Mouse (Mus musculus): ENCODE measurements around the gene Gm21304. TPM values are rescaled to one million over a fixed set of nuclear protein-coding genes. Genes with fewer than 3 reads are reported as not detected.

Gene Gm21304
- polyA plus RNA-seq, 1 experiment from 2014 or later: not detected

GRCm38 (mm10) chr10:104214527-104214926 is 46.2 kb downstream of the Gm21304 start:
- 91% methylated on average over 5 of the region's 5 CpGs for WGBS
- ATAC-seq (ENCODE audit: low read depth): no peak
- H3K4me2 ChIP-seq (ENCODE audit: low read depth, low read length): no peak overlapping the region

More at GRCm38 (mm10) chr10:104214527-104214926, 46.2 kb downstream of the Gm21304 start:
- H3K27me3 ChIP-seq (ENCODE audit: control insufficient read depth, insufficient read depth, low read length): no peaks in the 10 kb centered on the region
- no peaks in the 10 kb centered on the region for H3K4me1 ChIP-seq (ENCODE audit: control insufficient read depth, insufficient read depth, low read length)
- H3K9ac ChIP-seq (replicated peaks; ENCODE audit: low read depth, low read length): no peak overlapping the region
- H3K4me3 ChIP-seq (ENCODE audit: low read depth, low read length): no peak overlapping the region
- no peaks in the 10 kb centered on the region for H3K36me3 ChIP-seq (ENCODE audit: control insufficient read depth, insufficient read depth, low read length)
- no peaks in the 10 kb centered on the region for H3K9me3 ChIP-seq (ENCODE audit: control insufficient read depth, low read length)
- H3K27ac ChIP-seq (ENCODE audit: low read depth, low read length): no peak overlapping the region

Other genes with a start within 250 kb of the Gm21304 start
- not detected in 2 replicates for gene Gm21293, start 25.5 kb upstream of the Gm21304 start, polyA plus RNA-seq (2014; fragmentation: Nextera tagmentation; extraction: Ambion mirVana)
- gene Gm6763, start 17.0 kb upstream of the Gm21304 start, polyA plus RNA-seq (2014; fragmentation: Nextera tagmentation; extraction: Ambion mirVana): not detected in 2 replicates
- gene Gm8764, start 8.5 kb upstream of the Gm21304 start, polyA plus RNA-seq (2014; fragmentation: Nextera tagmentation; extraction: Ambion mirVana): not detected in 2 replicates
- not detected in 2 replicates for gene Gm21312, start 8.5 kb downstream of the Gm21304 start, polyA plus RNA-seq (2014; fragmentation: Nextera tagmentation; extraction: Ambion mirVana)
- not detected in 2 replicates for gene Gm20765, start 17.0 kb downstream of the Gm21304 start, polyA plus RNA-seq (2014; fragmentation: Nextera tagmentation; extraction: Ambion mirVana)
- gene Gm4340, start 25.5 kb downstream of the Gm21304 start, polyA plus RNA-seq (2014; fragmentation: Nextera tagmentation; extraction: Ambion mirVana): not detected in 2 replicates

Data from neural tube, embryonic 14.5 days (tissue).